Mouse (Mus musculus) liver, embryonic 14.5 days (tissue): ENCODE measurements at regions not wholly inside any gene's neighbourhood (a gene's known extent, or its start where the extent isn't known, plus 50 kb on each side); places are given as distances from the start of the nearest gene placed in this dataset.

Source experiments
- CTCF ChIP-seq: IDR thresholded peaks from 2 replicates; pipeline ENCODE4 v1.5.1; 2016; ENCODE audit warnings: antibody characterized with exemption, low read depth, control low read depth
- EP300 ChIP-seq: IDR thresholded peaks from 2 replicates; pipeline ENCODE4 v1.6.1; 2016; ENCODE audit warnings: antibody characterized with exemption, low read depth

GRCm38 (mm10) chr3:149338684-149339373 lies 348.5 kb upstream of the Adgrl2 start:
- TF ChIP-seq EP300 (no peak), CTCF (no peak)
